Mouse (Mus musculus) stomach, embryonic 16.5 days (tissue): Measurements from ENCODE around the gene Atmin. TPM values are rescaled to one million over a fixed set of nuclear protein-coding genes. Genes with fewer than 3 reads are reported as not detected.

Experiments used
- ATAC-seq: fragments of 200-750 bp; cut with Nextera tagmentation; 2 replicates; pipeline ENCODE4 v1.8.0; 2017; ENCODE audit warnings: moderate number of reproducible peaks, moderate TSS enrichment; ENCODE audit not compliant: insufficient read depth, low FRiP score
- H3K27ac ChIP-seq: fragments of 300-500 bp; sonication (generic); 2 replicates; pipeline ENCODE4 v1.5.1; 2014; ENCODE audit warnings: low read length
- H3K27me3 ChIP-seq: fragments of 300-500 bp; sonication (generic); 2 replicates; pipeline ENCODE4 v1.6.1; 2014; ENCODE audit warnings: low read length, control low read depth, mixed read lengths; ENCODE audit not compliant: control insufficient read depth, insufficient read depth
- H3K36me3 ChIP-seq: fragments of 300-500 bp; sonication (generic); 2 replicates; pipeline ENCODE4 v1.6.1; 2014; ENCODE audit warnings: low read length; ENCODE audit not compliant: control insufficient read depth, insufficient read depth
- H3K4me1 ChIP-seq: fragments of 300-500 bp; sonication (generic); 2 replicates; pipeline ENCODE4 v1.6.1; 2014; ENCODE audit warnings: low read length, control low read depth, mixed read lengths; ENCODE audit not compliant: control insufficient read depth, insufficient read depth
- H3K4me2 ChIP-seq: fragments of 300-500 bp; sonication (generic); 2 replicates; pipeline ENCODE4 v1.6.1; 2014; ENCODE audit warnings: low read depth, low read length, mixed read lengths
- H3K4me3 ChIP-seq: fragments of 300-500 bp; sonication (generic); replicated peaks from 2 replicates; pipeline ENCODE4 v1.5.1; 2014; ENCODE audit warnings: mild to moderate bottlenecking, low read length
- H3K9ac ChIP-seq: fragments of 300-500 bp; sonication (generic); 2 replicates; pipeline ENCODE4 v1.6.1; 2014; ENCODE audit warnings: low read length
- H3K9me3 ChIP-seq: fragments of 300-500 bp; sonication (generic); replicated peaks from 2 replicates; pipeline ENCODE4 v1.6.1; 2016; ENCODE audit warnings: low read length, control low read depth; ENCODE audit not compliant: control insufficient read depth
- WGBS: fragments of 180-500 bp; shearing (Covaris S2); extraction: QIAGEN DNeasy Blood & Tissue Kit; methylation state at CpG from one replicate; pipeline ENCODE4 v1.1.7; 2014; 5-methylcytosine and 5-hydroxymethylcytosine counted together
- polyA plus RNA-seq: library from polyadenylated mRNA; unstranded; fragments of >200 nt; fragmentation: Nextera tagmentation; extraction: Ambion mirVana; gene quantifications from 2 replicates; pipeline ENCODE4 v1.2.1, GENCODE M21; 2015

Atmin gene
- polyA plus RNA-seq, 1 experiment from 2014 or later: 9.0 TPM

- Histone ChIP-seq H3K4me3 (no peak overlapping the region), H3K9me3 (no peaks in the 10 kb centered on the region), H3K27me3 (no peaks in the 10 kb centered on the region), H3K9ac (no peak overlapping the region), H3K4me1 (peaks cover 17% of the 10 kb centered on the region), H3K36me3 (no peaks in the 10 kb centered on the region), H3K4me2 (no peak overlapping the region; the same call in 1 of the 2 replicates), H3K27ac (no peak overlapping the region)
- no peak for ATAC-seq
- 78% methylated on average over 9 of the region's 9 CpGs for WGBS
Observed at GRCm38 (mm10) chr8:116945169-116945910, 2.1 kb downstream of the Atmin start.

DNA sequence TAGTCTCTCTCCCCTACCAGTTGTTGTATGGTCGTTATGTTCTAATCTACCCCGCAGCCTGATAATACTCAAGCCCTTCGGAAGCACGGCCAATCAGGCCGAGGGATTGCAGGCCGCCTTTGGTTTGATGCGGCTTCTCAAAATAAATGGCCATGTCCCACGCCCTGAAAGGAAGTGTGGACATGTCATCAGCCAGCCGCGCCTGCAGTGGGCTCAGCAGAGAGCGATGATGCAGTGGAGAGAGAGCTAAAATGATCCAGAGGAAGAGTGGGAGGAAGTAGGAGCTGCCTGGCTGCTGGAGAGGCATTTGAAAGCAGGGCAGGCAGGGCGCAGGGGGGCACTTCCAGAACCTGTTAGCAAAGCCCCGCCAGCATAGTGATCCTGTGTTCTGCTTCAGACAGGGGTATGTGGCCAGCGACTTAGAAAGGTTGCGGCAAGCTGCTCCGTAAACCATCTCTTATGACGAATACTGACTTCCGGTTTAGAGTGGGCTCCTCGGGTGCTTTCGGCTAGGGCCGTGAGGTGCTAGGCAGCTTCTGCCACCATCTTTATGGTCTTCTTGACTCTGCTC is 3.2 kb downstream of the Atmin start:
- Histone ChIP-seq H3K27me3 (no peaks in the 10 kb centered on the region), H3K27ac (no peak overlapping the region), H3K9ac (peak overlapping the region; percentile 33; the same call in 1 of the 2 replicates), H3K9me3 (no peaks in the 10 kb centered on the region), H3K36me3 (no peaks in the 10 kb centered on the region), H3K4me2 (peak overlapping the region; percentile 26), H3K4me3 (no peak overlapping the region), H3K4me1 (peaks cover 23% of the 10 kb centered on the region)
- 69% methylated on average over 21 of the region's 21 CpGs for whole genome bisulfite sequencing
- ATAC-seq: no peak

DNA sequence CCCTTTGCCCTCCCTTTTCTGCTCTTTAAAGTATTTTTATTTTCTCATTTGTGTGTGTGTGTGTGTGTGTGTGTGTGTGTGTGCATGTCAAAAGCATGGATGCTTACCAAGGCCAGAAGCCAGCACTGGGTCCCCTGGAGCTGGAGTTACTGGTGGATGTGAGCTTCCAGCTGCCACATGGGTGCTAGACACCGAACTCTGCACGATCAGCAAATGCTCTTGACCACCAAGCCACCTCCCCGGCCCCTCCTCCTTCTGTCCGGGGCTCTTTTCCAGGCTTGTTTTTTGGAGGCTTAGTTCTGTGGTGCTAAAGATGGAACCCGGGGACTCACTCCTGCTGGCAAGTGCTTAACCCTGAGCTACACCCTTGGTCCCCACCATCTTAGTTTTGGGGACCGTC is 3.7 kb downstream of the Atmin start:
- Histone ChIP-seq H3K4me1 (peaks cover 24% of the 10 kb centered on the region), H3K4me2 (peak overlapping the region; percentile 26; the same call in 1 of the 2 replicates), H3K4me3 (no peak overlapping the region), H3K9me3 (no peaks in the 10 kb centered on the region), H3K9ac (no peak overlapping the region), H3K27ac (no peak overlapping the region), H3K36me3 (no peaks in the 10 kb centered on the region), H3K27me3 (no peaks in the 10 kb centered on the region)
- ATAC-seq: no peak
- 82% methylated on average over 6 of the region's 6 CpGs for WGBS

- H3K27me3 ChIP-seq: no peaks in the 10 kb centered on the region
- ATAC-seq: no peak
- no peaks in the 10 kb centered on the region for H3K36me3 ChIP-seq
- H3K4me1 ChIP-seq: peaks cover 24% of the 10 kb centered on the region
- WGBS: 77% methylated on average over 7 of the region's 7 CpGs
- H3K4me3 ChIP-seq: no peak overlapping the region
- no peak overlapping the region for H3K27ac ChIP-seq
- no peaks in the 10 kb centered on the region for H3K9me3 ChIP-seq
- H3K9ac ChIP-seq: no peak overlapping the region
- no peak overlapping the region for H3K4me2 ChIP-seq
Observed at GRCm38 (mm10) chr8:116947589-116947988, 4.4 kb downstream of the Atmin start.

DNA sequence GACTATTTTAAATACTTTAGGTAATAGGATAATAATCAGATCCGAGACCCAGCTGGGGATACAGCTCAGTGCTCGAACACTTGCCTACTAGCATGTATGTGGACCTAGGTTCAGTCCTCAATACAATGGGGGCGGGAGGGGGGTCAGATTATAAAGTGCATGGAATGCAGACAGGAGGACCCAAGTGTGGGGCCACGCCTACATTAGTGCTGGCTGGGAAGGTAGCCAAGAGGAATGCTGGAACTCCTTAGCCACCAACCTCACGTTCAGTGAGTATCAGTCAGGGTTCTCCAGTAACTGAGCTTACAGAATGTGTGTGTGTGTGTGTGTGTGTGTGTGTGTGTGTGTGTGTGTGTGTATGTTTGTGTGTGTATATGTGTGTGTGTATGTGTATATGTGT is 8.2 kb downstream of the Atmin start:
- Histone ChIP-seq H3K4me2 (no peak overlapping the region), H3K36me3 (no peaks in the 10 kb centered on the region), H3K27ac (peak overlapping the region; percentile 20; the same call in 1 of the 2 replicates), H3K27me3 (no peaks in the 10 kb centered on the region), H3K4me3 (no peak overlapping the region), H3K9ac (no peak overlapping the region), H3K9me3 (no peaks in the 10 kb centered on the region), H3K4me1 (peaks cover 7% of the 10 kb centered on the region)
- WGBS: 45% methylated on average over 5 of the region's 5 CpGs
- ATAC-seq: peak; percentile 69; the same call in 1 of the 2 replicates

DNA sequence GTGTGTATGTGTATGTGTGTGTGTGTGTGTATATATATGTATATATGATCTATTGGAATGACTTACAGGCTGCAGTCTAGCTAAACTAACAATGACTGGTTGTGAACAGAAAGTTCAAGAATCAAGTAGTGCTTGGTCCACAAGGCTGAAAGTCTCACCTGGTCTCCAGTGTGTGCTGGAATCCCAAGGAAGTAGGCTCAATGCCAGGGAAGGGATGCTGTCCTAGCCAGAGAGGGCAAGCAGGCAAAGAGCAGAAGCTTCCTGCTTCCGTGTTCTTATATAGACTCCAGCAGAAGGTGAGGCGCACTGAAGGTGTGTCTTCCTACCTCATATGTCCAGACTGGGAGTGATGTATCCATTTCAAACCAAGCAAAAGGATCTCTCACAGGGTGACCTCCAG is 8.6 kb downstream of the Atmin start:
- H3K27ac ChIP-seq: peak overlapping the region; percentile 20; the same call in 1 of the 2 replicates
- H3K27me3 ChIP-seq: no peaks in the 10 kb centered on the region
- H3K36me3 ChIP-seq: no peaks in the 10 kb centered on the region
- H3K9me3 ChIP-seq: no peaks in the 10 kb centered on the region
- H3K9ac ChIP-seq: no peak overlapping the region
- H3K4me2 ChIP-seq: no peak overlapping the region
- peaks cover 7% of the 10 kb centered on the region for H3K4me1 ChIP-seq
- H3K4me3 ChIP-seq: no peak overlapping the region
- 79% methylated on average over 2 of the region's 2 CpGs for WGBS
- ATAC-seq: no peak

DNA sequence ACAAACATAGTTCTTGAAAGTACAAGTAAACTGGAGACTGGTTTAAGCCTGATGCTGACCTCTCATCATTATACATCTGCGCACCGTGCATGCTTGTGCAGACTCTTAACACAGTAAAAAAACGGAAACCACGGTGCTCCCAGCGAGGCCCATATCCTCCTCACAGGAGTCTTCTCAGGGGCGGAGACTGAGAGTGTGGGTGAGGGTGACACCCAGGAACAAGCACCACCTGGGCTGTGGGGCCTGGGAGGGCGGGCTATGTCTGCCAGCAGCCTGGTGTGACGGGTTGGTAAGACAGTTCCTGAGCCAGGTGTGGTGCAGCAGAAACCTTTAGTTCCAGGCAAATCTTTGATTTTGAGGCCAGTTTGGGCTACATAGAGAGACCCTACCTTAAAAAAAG is 9.2 kb downstream of the Atmin start:
- no peak overlapping the region for H3K9ac ChIP-seq
- H3K27me3 ChIP-seq: no peaks in the 10 kb centered on the region
- H3K9me3 ChIP-seq: no peaks in the 10 kb centered on the region
- H3K27ac ChIP-seq: no peak overlapping the region
- WGBS: 81% methylated on average over 8 of the region's 8 CpGs
- ATAC-seq: no peak
- H3K4me1 ChIP-seq: peaks cover 7% of the 10 kb centered on the region
- no peak overlapping the region for H3K4me2 ChIP-seq
- no peaks in the 10 kb centered on the region for H3K36me3 ChIP-seq
- no peak overlapping the region for H3K4me3 ChIP-seq

DNA sequence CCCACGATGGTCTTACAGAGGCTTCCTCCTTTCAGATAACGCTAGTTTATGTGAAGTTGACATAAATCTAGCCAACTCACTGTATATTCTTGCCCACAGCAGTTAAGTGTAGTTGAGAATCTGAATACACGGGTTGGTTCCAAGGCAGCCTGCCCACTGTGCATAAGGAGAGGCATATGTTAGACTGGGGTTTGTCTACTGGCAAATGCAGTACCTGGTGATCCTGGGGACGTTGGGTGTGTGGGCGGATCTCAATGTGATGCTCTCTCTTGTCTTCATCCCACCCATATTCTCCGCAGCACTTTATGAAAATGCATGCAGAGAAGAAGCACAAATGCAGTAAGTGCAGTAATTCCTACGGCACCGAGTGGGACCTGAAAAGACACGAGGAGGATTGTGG is 11.2 kb downstream of the Atmin start:
- WGBS: 90% methylated on average over 9 of the region's 9 CpGs
- ATAC-seq: no peak
- H3K9me3 ChIP-seq: no peaks in the 10 kb centered on the region

GRCm38 (mm10) chr8:116969531-116969930 is 26.3 kb downstream of the Atmin start:
- Histone ChIP-seq H3K4me1 (no peaks in the 10 kb centered on the region), H3K36me3 (no peaks in the 10 kb centered on the region), H3K27me3 (no peaks in the 10 kb centered on the region), H3K9ac (no peak overlapping the region), H3K4me3 (no peak overlapping the region), H3K9me3 (no peaks in the 10 kb centered on the region), H3K27ac (no peak overlapping the region), H3K4me2 (no peak overlapping the region)
- no peak for ATAC-seq
- 79% methylated on average over 6 of the region's 6 CpGs for WGBS

More for the DNA sequence above, 11.2 kb downstream of the Atmin start:
- Histone ChIP-seq H3K36me3 (no peaks in the 10 kb centered on the region), H3K27me3 (no peaks in the 10 kb centered on the region), H3K27ac (no peak overlapping the region), H3K4me2 (no peak overlapping the region), H3K4me1 (peaks cover 7% of the 10 kb centered on the region), H3K9ac (no peak overlapping the region), H3K4me3 (no peak overlapping the region)
